Mouse (Mus musculus): Measurements from ENCODE around the gene Mfsd12. TPM values are rescaled to one million over a fixed set of nuclear protein-coding genes. Genes with fewer than 3 reads are reported as not detected.

Gene Mfsd12
- polyA plus RNA-seq, 1 experiment from 2014 or later: 13.6 TPM

DNA sequence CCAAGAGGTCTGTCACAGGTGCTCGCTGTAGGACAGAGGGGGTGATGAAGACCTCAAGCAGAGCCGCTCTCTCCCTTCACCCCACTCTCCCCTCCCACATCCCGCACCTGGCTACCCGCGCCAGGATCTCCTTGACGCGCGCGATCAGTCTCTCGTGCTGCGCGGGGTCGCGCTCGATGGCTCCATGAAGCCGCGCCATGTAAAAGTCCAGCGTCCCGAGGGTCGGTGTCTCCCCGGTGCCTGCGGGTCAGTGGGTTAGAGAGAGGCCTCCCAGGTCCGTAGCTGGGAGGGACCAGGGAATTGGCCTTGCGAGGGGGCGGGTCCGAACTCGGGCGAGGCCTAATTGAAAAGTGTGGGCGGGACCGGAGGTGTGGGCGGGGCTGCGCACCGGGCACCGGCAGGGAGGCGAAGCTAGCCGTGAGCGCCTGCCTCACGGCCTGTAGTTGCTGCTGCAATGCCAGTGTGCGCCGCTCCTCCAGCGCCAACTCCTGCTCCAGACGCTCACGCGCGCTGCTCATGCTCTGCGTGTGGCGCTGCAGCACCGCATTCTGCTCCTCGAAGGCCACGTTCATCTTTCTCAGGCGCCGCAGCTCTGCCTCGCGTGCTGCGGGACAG, 10.7 kb upstream of the Mfsd12 start:
- Histone ChIP-seq H3K4me1 (peaks cover 41% of the 10 kb centered on the region), H3K9me3 (no peaks in the 10 kb centered on the region), H3K36me3 (peaks cover 23% of the 10 kb centered on the region), H3K4me3 (peak overlapping the region; percentile 37), H3K27ac (no peak overlapping the region), H3K4me2 (replicated peaks) (peak overlapping the region; percentile 63), H3K9ac (peak overlapping the region; percentile 58), H3K27me3 (peaks cover 57% of the 10 kb centered on the region)
- 6% methylated on average over 55 of the region's 55 CpGs for WGBS
- no peak for ATAC-seq (ENCODE audit: low FRiP score, low read depth)

GRCm38 (mm10) chr10:81349146-81349545, 8.1 kb upstream of the Mfsd12 start:
- Histone ChIP-seq H3K9me3 (no peaks in the 10 kb centered on the region), H3K4me2 (replicated peaks) (peak overlapping the region; percentile 93), H3K27ac (0 out of 2 replicates have a peak overlapping the region, but pooled peaks have one; percentile 15), H3K4me1 (peaks cover 34% of the 10 kb centered on the region), H3K36me3 (peaks cover 23% of the 10 kb centered on the region), H3K27me3 (peaks cover 31% of the 10 kb centered on the region), H3K9ac (peak overlapping the region; percentile 94), H3K4me3 (peak overlapping the region; percentile 88)
- 7% methylated on average over 12 of the region's 12 CpGs for WGBS
- ATAC-seq (ENCODE audit: low FRiP score, low read depth): no peak

DNA sequence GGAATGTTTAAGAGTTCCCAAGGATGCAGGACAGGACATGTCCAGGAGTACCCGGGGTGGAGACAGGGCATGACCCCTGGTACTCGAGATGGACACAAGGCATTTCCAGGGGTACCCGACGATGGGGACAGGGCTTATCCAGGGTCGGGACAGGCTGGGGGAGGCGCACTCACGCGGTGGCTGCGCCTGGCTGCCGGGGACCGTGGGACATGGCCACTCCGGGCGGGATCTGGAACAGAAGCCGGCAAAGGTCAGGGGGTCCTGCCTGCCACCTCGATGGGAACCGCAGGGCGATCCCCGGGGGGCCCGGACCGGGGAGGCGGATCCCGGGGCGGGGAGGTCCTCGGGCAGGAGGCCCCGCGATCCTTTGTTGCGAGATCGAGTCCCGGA, 7.3 kb upstream of the Mfsd12 start:
- Histone ChIP-seq H3K27me3 (peaks cover 24% of the 10 kb centered on the region), H3K27ac (peak overlapping the region; percentile 63), H3K36me3 (peaks cover 23% of the 10 kb centered on the region), H3K9ac (peak overlapping the region; percentile 94), H3K9me3 (no peaks in the 10 kb centered on the region), H3K4me2 (replicated peaks) (peak overlapping the region; percentile 93), H3K4me3 (peak overlapping the region; percentile 88), H3K4me1 (peaks cover 36% of the 10 kb centered on the region)
- under 1% methylated on average over 25 of the region's 29 CpGs for WGBS
- peak; percentile 28 for ATAC-seq (ENCODE audit: low FRiP score, low read depth)

DNA sequence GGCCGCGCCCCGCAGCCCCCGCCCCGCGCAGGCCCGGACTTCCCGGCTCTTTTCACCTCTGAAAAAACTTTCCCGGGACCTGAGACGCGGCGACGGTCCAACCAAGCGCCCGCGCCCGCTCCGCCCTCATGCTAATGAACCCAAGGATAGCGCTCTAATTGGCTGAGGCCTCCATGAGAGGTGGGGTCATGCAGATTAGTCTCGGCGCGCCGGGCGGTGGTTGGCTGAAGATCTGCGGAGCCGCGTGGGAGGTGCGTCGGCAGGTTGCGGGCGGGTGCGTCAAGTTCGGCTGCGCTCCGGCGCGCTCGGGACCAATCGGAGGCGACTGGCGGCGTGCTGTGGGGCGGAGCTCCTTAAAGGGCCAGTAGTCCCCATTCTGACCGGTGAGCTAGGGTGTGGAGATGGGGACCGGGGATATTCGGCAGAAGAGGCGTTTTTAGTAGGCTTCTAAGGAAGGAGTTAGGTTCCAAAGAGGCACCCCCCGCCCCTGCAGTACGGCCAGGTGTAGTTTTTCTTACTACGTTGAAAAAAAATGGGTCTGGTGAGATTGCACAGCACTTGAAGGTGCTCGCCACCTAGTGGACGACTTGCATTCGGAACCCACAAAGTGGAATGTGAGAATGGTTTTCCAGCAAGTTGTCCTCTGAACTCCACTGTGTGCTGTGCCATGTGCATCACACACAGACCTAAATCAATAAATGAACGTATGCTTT, 6.8 kb upstream of the Mfsd12 start, which contains the start of gene Hmg20b:
Hmg20b (minus strand) TSS at position 130 of the 713 bp plus-strand sequence.
- Histone ChIP-seq H3K4me1 (peaks cover 36% of the 10 kb centered on the region), H3K27ac (peak within 1 kb of the TSS; percentile 63)

DNA sequence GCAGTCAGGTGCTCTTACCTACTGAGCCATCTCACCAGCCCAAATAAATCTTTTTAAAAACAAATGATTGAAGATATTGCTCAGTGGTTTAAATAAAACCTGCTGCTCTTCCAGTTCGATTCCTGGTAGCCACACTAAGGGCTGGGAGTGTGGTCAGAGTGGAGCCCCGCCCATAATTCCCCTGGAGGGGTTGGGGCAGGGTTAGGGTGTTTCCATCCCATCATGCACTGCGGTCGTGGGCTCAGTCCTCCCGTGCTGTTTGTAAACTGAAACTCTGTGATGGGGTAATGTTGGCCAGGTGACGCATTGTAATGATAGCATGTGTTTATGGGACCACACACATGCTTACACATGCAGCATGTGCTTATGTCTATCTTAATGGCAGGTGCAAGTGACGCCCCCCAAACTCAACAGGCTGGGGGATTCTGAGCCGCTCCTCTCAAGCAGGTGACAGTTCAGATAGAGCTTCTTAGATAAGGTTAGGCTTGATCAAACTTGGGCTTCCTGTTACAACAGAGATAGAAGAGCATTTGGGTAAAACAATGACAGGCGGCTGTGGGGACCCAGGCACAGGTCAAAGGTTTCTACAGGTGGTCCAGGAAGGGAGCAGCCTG, 5.5 kb upstream of the Mfsd12 start:
- no peak overlapping the region for H3K4me3 ChIP-seq
- ATAC-seq (ENCODE audit: low FRiP score, low read depth): no peak
- peaks cover 15% of the 10 kb centered on the region for H3K36me3 ChIP-seq
- H3K4me1 ChIP-seq: peaks cover 33% of the 10 kb centered on the region
- H3K4me2 ChIP-seq (replicated peaks): no peak overlapping the region
- peaks cover 9% of the 10 kb centered on the region for H3K27me3 ChIP-seq
- 16% methylated on average over 9 of the region's 9 CpGs for WGBS
- H3K27ac ChIP-seq: no peak overlapping the region
- no peaks in the 10 kb centered on the region for H3K9me3 ChIP-seq
- H3K9ac ChIP-seq: peak overlapping the region; percentile 25; the same call in 1 of the 2 replicates

More for the DNA sequence above, 6.8 kb upstream of the Mfsd12 start, which contains the start of gene Hmg20b:
- ATAC-seq (ENCODE audit: low FRiP score, low read depth): peak; percentile 96
- WGBS: under 1% methylated on average over 54 of the region's 54 CpGs
- H3K9ac ChIP-seq: peak within 1 kb of the TSS; percentile 94
- H3K27me3 ChIP-seq: peaks cover 18% of the 10 kb centered on the region
- H3K36me3 ChIP-seq: peaks cover 18% of the 10 kb centered on the region
- H3K4me3 ChIP-seq: peak within 1 kb of the TSS; percentile 88
- H3K4me2 ChIP-seq (replicated peaks): peak within 1 kb of the TSS; percentile 93
- no peaks in the 10 kb centered on the region for H3K9me3 ChIP-seq

DNA sequence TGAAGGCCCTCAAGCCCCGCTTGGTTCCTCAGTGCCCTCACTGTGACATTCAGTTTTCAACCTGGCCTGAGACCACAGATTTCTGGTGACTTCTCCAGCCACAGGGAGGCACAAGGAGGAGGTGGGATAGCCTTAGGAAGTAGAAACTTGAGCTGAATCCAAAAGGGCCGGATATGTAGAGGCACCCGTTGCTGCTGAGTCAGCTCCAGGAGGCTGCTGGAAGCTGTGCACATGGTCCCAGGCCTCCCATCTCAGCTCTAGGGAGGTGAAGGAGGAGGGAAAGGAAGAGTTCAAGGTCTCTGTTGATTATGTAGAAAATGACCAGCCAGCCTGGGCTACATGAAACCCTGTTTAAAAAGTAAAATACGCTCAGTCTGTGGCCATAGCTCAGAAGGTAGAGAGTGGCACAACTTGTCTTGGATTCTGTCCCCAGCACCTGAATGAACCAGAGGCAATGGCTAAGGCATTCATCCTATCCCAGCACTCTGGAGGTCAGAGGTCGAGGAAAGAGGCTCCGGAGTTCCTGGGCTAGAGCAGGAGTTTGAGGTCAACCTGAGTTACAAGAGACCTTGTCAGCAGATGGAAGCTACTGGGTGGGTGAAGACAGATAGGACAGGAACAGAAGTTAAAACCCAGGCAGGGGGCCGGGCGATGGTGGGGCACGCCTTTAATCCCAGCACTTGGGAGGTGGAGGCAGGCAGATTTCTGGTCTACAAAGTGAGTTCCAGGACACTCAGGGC, 2.4 kb upstream of the Mfsd12 start:
- Histone ChIP-seq H3K27ac (no peak overlapping the region), H3K4me2 (replicated peaks) (no peak overlapping the region), H3K9ac (peak overlapping the region; percentile 39; the same call in 1 of the 2 replicates), H3K36me3 (no peaks in the 10 kb centered on the region), H3K4me3 (no peak overlapping the region), H3K27me3 (no peaks in the 10 kb centered on the region), H3K4me1 (peaks cover 28% of the 10 kb centered on the region), H3K9me3 (no peaks in the 10 kb centered on the region)
- ATAC-seq (ENCODE audit: low FRiP score, low read depth): no peak
- WGBS: 73% methylated on average over 9 of the region's 9 CpGs

GRCm38 (mm10) chr10:81355533-81355932, 1.8 kb upstream of the Mfsd12 start:
- H3K27me3 ChIP-seq: no peaks in the 10 kb centered on the region
- whole genome bisulfite sequencing: 67% methylated on average over 4 of the region's 4 CpGs
- H3K9me3 ChIP-seq: no peaks in the 10 kb centered on the region
- peaks cover 29% of the 10 kb centered on the region for H3K4me1 ChIP-seq
- no peak overlapping the region for H3K4me3 ChIP-seq
- no peak overlapping the region for H3K27ac ChIP-seq
- H3K9ac ChIP-seq: no peak overlapping the region
- no peak for ATAC-seq (ENCODE audit: low FRiP score, low read depth)
- H3K36me3 ChIP-seq: no peaks in the 10 kb centered on the region
- H3K4me2 ChIP-seq (replicated peaks): no peak overlapping the region

DNA sequence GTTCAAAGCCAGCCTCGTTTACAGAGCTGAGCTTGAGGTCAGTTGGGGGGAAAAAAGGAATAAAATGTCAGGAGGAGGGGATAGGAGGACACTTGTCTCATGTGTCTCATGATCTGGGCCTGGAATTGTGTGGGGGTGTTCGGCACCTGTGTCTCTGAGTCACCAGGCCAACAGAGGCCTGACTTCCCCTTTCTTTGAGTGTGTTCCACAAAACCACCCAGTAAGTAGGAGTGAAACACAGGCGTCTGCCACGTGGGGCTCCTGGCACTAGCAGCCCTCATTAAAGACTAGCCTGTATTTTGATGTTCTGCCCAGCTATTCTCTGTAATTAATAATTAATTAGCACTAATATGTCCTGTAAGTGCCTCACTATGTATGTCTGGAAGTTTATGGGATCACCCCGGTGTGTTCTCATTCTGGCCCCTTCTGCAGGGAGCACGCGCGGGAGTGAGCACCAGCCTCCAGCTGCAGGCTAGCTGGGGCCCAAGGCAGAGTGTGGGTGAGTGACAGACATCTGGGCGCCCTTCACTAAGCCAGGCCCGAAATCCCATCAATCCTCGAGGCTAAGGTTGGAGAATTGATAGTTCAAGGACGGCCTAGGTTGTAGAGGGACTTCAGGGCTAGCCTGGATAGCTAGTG, 820 bp upstream of the Mfsd12 start:
- Histone ChIP-seq H3K4me1 (peaks cover 34% of the 10 kb centered on the region), H3K4me3 (peak overlapping the region; percentile 73), H3K27me3 (no peaks in the 10 kb centered on the region), H3K27ac (no peak overlapping the region), H3K36me3 (peaks cover 7% of the 10 kb centered on the region), H3K9ac (peak overlapping the region; percentile 39; the same call in 1 of the 2 replicates), H3K9me3 (no peaks in the 10 kb centered on the region), H3K4me2 (replicated peaks) (peak overlapping the region; percentile 97)
- ATAC-seq (ENCODE audit: low FRiP score, low read depth): no peak
- 43% methylated on average over 12 of the region's 12 CpGs for WGBS

GRCm38 (mm10) chr10:81358209-81358608, 918 bp downstream of the Mfsd12 start:
- H3K4me3 ChIP-seq: peak overlapping the region; percentile 73
- H3K36me3 ChIP-seq: peaks cover 21% of the 10 kb centered on the region
- no peaks in the 10 kb centered on the region for H3K9me3 ChIP-seq
- 35% methylated on average over 4 of the region's 4 CpGs for WGBS
- H3K4me1 ChIP-seq: peaks cover 38% of the 10 kb centered on the region
- no peak for ATAC-seq (ENCODE audit: low FRiP score, low read depth)
- H3K27ac ChIP-seq: no peak overlapping the region
- peak overlapping the region; percentile 86 for H3K9ac ChIP-seq
- H3K27me3 ChIP-seq: peaks cover 9% of the 10 kb centered on the region
- H3K4me2 ChIP-seq (replicated peaks): peak overlapping the region; percentile 97

DNA sequence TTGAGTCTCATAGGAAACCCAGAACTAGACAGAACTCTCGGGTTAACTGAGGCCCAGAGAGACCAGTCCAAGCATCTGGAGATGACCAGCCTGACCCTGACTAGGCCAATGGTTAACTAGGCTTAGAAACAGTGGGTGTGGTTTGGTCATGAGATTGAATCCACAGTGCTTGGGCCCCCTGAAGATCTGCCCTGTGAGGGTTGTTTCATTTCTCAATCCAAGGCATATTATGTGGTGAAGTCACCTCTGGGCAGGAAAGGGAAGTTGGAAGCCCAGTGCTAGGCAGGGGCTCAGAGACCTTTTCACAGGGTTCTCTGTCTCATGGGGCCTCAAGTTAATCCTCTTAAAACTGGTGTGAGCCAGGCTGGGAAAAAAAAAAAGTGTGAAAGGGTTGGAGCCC, 1.6 kb downstream of the Mfsd12 start:
- Histone ChIP-seq H3K4me1 (peaks cover 44% of the 10 kb centered on the region), H3K9ac (peak overlapping the region; percentile 86; the same call in 1 of the 2 replicates), H3K27me3 (peaks cover 15% of the 10 kb centered on the region), H3K9me3 (no peaks in the 10 kb centered on the region), H3K27ac (no peak overlapping the region), H3K36me3 (peaks cover 23% of the 10 kb centered on the region), H3K4me2 (replicated peaks) (peak overlapping the region; percentile 97), H3K4me3 (no peak overlapping the region)
- ATAC-seq (ENCODE audit: low FRiP score, low read depth): no peak
- 59% methylated on average over 1 of the region's 1 CpGs for WGBS

DNA sequence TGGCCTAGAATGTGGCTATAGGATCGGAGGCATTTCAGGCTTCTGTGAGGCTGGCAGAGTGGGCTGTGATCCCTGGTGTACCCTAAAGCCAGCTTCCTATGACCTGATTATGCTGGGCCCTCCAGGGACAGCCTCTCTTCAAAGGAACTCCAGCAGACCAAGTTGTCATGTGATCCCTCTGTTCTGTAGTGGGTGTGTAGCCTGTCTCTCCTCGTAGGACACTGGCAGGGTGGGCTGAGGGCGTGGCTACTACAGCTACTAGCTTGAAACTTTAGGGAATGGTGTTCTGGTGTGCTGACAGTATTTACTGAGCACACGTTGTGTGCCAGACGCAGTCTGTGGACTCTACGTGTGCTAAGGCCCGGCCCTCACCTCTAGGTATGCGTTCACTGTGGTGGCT, 3.4 kb downstream of the Mfsd12 start:
- peaks cover 23% of the 10 kb centered on the region for H3K36me3 ChIP-seq
- H3K4me3 ChIP-seq: no peak overlapping the region
- WGBS: 56% methylated on average over 8 of the region's 8 CpGs
- peaks cover 34% of the 10 kb centered on the region for H3K27me3 ChIP-seq
- no peak overlapping the region for H3K4me2 ChIP-seq (replicated peaks)
- peaks cover 58% of the 10 kb centered on the region for H3K4me1 ChIP-seq
- no peaks in the 10 kb centered on the region for H3K9me3 ChIP-seq
- ATAC-seq (ENCODE audit: low FRiP score, low read depth): no peak
- H3K9ac ChIP-seq: peak overlapping the region; percentile 45; the same call in 1 of the 2 replicates
- H3K27ac ChIP-seq: no peak overlapping the region
